Mouse (Mus musculus) lung, adult 2 months (tissue): ENCODE data around the gene Ppp3cb.

ENCODE experiments used
- CTCF ChIP-seq: fragments of 200-500 bp; IDR thresholded peaks from 2 replicates; pipeline ENCODE4 v1.5.1; 2011; ENCODE audit warnings: mild to moderate bottlenecking, low read length, control low read depth; ENCODE audit not compliant: insufficient read depth
- POLR2A ChIP-seq: fragments of 200-500 bp; IDR thresholded peaks from 2 replicates; pipeline ENCODE4 v1.6.1; 2011; ENCODE audit warnings: low read depth, mild to moderate bottlenecking, control low read depth, low read length, borderline replicate concordance; ENCODE audit errors: extremely low read depth

DNA sequence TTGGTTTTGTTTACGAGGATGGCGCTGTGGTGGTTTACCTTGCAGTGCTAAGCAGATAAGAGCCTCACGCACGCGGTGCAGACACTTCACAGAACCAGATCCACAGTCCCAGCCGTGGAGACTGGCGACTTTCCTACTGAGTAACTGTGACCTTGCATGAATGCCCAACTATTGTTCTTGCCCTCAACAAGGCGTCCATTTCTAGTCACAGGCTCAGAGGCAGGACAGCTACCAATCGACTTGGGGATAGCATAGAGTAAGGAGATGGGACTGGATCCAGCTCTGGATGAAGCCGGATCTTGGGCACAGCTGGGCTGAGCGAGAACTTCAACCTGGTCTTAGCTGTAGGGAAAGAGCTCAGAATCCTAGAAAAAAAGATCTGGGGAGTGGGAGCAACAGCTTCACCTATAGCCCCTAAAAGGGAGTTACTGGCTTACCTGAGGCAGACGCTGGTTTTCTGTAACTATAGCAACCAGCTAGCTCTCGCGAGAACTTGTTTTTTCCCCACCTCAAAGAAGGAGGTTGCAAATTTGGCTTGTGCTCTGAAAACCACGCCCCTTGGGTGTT is 94.5 kb downstream of the Ppp3cb start, which contains the start of gene Cfap70:
- TF ChIP-seq CTCF (no peak), POLR2A (no peak)
